Mouse (Mus musculus) adrenal gland, postnatal 4 days (tissue): ENCODE data around the gene Clcn5. TPM values are rescaled to one million over a fixed set of nuclear protein-coding genes. Genes with fewer than 3 reads are reported as not detected.
A peak's percentile ranks its signal among the peaks of the same experiment; 100 is the strongest.

ENCODE experiments used
- DNase-seq, 2 experiments: peaks; one replicate each; pipeline ENCODE4 v3.0.0; 2021 to 2022; ENCODE audit warnings: low spot score in 2 of 2, mixed read lengths in 2 of 2
- microRNA-seq: library from miRNA; unstranded; fragments of <30 nt; microRNA quantifications from one replicate; pipeline ENCODE4 v1.2.0, GENCODE M21; 2021
- total RNA-seq, 2 experiments: library from RNA; stranded (reverse); gene quantifications; 2 replicates each; pipeline ENCODE4 v1.2.3; 2021

Gene Clcn5
- total RNA-seq, 2 experiments from 2014 or later, result 43.4 to 48.6 TPM

DNA sequence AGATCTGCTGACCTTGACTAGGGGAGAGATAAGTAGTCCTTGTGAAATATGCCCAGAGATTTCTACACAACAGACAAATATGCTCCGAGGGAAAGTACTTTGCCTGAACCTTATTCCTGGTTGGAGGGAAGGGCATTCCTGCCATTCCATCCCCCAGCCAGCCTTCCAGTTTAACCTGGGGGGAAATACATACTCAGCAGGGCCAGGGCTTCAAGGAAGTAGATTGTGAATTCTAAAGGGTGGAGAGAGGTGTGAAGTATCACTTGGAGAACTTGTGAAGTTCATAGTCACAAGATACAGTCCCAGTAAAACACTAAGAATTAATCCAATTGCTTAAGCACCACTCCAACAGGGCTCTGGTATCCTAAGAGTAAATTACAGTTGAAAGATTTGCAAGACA lies 121.3 kb downstream of the Clcn5 start:
- no peak for DNase-seq

DNA sequence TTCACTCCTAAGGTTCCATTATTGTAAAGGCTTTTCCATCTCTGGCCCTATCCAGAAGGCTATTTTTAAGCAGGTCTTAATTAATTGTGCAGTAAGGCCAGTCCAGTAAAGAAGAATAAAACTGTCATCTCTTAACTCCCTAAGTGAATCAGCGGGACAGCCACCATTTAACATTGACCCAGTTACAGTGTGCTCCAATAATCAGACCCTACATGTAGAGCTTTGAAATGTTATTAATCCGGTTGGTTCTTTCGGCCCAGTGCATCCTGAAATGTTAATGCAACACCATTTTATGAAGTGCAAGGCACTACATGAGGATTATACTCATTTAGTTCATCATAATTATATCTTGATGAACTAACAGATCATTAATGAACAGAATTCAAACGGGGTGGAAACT lies 128.3 kb downstream of the Clcn5 start:
- no peak for DNase-seq

GRCm38 (mm10) chrX:7188311-7188807 lies 130.8 kb downstream of the Clcn5 start:
- DNase-seq, result peak in 1 of 2 experiments; percentile 4

DNA sequence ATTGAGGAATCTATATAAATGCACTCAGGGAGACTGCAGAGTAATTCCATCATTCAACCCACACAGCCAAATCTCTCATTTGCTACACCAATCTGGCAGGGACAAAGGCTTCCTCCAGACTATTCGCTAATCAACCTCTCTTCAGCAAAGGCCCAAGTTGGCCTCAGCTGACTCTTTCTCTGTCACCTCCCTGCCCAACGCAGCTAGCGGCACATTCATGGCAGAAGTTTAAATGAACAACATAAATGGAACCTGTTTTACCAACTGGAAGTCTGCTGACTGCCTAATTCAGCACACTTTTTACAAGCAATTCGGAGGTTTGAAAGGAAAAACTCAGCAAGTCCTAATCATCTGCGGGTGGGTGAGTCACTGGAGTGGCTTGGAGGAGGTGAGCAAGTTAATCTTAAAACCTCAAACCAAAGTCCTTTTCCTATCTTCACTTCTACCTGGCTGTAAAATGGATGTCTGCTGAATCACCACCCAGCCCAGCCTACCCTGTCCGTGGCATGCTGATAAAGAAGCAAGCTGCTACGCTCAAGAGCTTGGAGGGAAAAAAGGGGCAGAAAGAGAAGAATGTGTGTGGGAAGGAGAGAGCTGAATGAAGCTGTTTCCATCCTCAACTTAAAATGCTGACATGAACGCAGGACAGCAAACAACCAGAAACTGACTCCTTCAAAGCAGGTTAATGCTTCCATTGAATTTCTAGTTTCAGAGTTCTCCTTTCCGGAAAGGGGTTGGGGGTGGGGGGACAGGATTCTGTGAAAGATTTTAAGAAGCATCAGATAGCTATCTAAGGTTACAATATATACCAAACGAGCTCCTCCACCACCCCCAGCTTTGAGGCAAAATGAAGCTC lies 131.5 kb downstream of the Clcn5 start:
- DNase-seq, result no peak

- no peak for DNase-seq
These were observed 149.0 kb downstream of the Clcn5 start for GRCm38 (mm10) chrX:7170156-7170555.

GRCm38 (mm10) chrX:7168799-7169198 lies 150.4 kb downstream of the Clcn5 start:
- DNase-seq, result no peak

DNA sequence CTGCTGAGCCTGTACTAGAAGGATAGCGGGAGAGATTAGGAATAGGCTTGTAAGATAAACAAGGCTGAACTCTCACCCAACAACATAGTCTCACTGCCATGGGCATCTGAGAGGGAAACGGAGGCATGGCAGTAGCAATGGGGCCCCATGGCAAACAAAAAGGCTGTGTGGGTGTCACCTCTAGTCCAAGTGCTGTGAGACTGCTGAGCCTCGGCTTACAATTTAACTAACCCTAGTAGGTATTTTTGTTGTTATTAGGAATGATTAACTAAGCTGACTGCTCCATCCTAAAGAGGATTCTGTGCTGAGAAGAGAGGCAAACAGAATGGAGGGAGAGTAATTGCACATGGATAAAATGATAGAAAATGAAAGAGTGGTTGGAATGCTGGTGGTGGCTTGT lies 161.2 kb downstream of the Clcn5 start:
- no peak for DNase-seq

DNA sequence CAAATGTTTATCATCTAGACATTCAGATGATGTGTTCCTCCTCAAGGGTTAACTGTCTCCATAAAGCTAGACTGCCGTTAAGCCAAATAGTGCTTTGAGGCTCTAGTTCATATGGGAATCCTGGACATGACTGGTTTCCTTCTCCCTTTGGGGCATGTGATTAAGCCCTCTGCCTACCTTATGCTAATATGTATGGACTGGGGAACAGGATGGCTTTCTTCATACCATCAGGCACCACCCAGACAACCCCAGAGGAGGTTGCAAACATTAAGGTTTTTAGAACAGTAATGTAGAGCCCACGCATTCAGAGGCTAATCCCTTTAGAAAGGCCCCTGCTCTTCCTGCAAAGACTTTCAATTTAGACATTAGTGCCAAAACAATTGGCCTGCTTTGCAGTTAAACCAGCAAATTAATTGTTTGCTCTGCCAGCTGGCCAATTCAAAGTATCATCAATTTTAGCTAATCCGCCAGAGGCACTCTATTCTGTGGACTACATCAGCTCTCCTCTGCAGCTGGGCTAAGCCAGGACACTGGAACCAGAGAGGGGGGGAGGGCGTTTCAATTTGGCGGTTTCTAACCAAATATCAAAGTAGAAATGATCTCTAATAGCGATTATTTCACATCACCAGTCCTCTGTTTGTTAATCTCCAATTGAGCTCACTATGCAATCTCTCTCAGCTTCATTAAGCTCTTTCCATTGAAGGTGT lies 163.0 kb downstream of the Clcn5 start:
- DNase-seq, result no peak

GRCm38 (mm10) chrX:7150129-7150528 lies 169.0 kb downstream of the Clcn5 start:
- DNase-seq, result no peak

GRCm38 (mm10) chrX:7146156-7146555 lies 173.0 kb downstream of the Clcn5 start:
- DNase-seq, result no peak

GRCm38 (mm10) chrX:7121618-7122280 lies 197.4 kb downstream of the Clcn5 start:
- no peak for DNase-seq

- DNase-seq, result no peak
These were observed 204.3 kb downstream of the Clcn5 start for GRCm38 (mm10) chrX:7114885-7115284.

Small RNAs within 50 kb of the gene (microRNA-seq; reads per million reads assigned to microRNA genes)
- 486 reads per million, percentile 66 among the genes with 10 or more reads in this experiment for gene Mir188
- 71.0 reads per million, percentile 42 among the genes with 10 or more reads in this experiment for gene Mir362
- gene Mir500, result 215 reads per million, percentile 55 among the genes with 10 or more reads in this experiment
- 599 reads per million, percentile 69 among the genes with 10 or more reads in this experiment for gene Mir501
- 1,388 reads per million, percentile 79 among the genes with 10 or more reads in this experiment for gene Mir532

Other genes starting within 250 kb of the Clcn5 start
- gene Usp27x, start 56.5 kb upstream of the Clcn5 start, total RNA-seq, result 10 to 100 TPM; 29.4 to 30.6 TPM